ENCODE assay signal across 19 mouse cellular contexts in the genomic region with DNA sequence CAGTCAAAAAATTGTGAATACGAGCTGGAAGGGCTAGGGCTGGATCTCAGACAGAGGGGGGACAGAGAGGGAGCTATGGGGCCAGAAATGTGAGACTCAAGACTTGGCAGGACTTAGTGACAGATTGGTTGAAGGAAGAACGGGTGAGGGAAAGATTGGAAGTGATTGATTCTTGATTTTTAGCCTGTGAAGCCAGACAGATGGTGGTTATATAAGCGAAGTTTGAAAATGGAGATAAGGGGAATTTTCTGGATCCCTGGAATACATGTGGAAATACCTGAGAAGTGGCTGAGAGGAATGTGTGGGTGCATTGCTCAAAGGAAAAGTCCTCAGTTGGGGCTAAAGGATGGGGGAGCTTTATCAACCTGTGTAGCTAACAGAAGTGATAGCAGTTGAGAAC. TPM values are rescaled to one million over a fixed set of nuclear protein-coding genes. Genes with fewer than 3 reads are reported as not detected.
"Had no signal": no experiment of that assay in that cellular context is flagged by ENCODE, and none has a peak within 500 bp of the region (broad histone marks: within the 10 kb centered on the region; RNA-seq: fewer than 3 reads in every experiment).

No protein-coding gene starts in this region.

- H3K27me3 ChIP-seq: limb, embryonic 12.5 days; liver, embryonic 13.5 days; lung, embryonic 15.5 days; midbrain, embryonic 15.5 days; neural tube, embryonic 12.5 days had no signal

- H3K9me3 ChIP-seq: limb, embryonic 12.5 days; liver, embryonic 13.5 days; lung, embryonic 15.5 days; megakaryocyte, embryonic 14.5 days; midbrain, embryonic 15.5 days; neural tube, embryonic 12.5 days had no signal

- H3K4me2 ChIP-seq: limb, embryonic 12.5 days; liver, embryonic 13.5 days; lung, embryonic 15.5 days; midbrain, embryonic 11.5 days; midbrain, embryonic 15.5 days; neural tube, embryonic 12.5 days had no signal

- H3K27ac ChIP-seq: limb, embryonic 12.5 days; liver, embryonic 13.5 days; lung, embryonic 15.5 days; macrophage; midbrain, embryonic 15.5 days; neural tube, embryonic 12.5 days had no signal

- H3K36me3 ChIP-seq: limb, embryonic 12.5 days; liver, embryonic 13.5 days; lung, embryonic 15.5 days; midbrain, embryonic 15.5 days; neural tube, embryonic 12.5 days had no signal

- H3K9ac ChIP-seq: limb, embryonic 12.5 days; liver, embryonic 13.5 days; liver, postnatal 0 days; lung, embryonic 15.5 days; midbrain, embryonic 15.5 days; neural tube, embryonic 12.5 days had no signal

- H3K4me3 ChIP-seq: limb, embryonic 12.5 days; liver, embryonic 13.5 days; lung, embryonic 15.5 days; megakaryocyte, embryonic 14.5 days; midbrain, embryonic 15.5 days; neural tube, embryonic 12.5 days had no signal

- H3K4me1 ChIP-seq: liver, embryonic 13.5 days; lung, embryonic 15.5 days; midbrain, embryonic 15.5 days had no signal

- ATAC-seq: liver, postnatal 0 days; midbrain, embryonic 15.5 days had no signal

- DNase-seq: kidney, adult 8-10 months; kidney, postnatal 25 days; liver; liver, embryonic 13.5 days; liver, postnatal 0 days; lung, postnatal 14 days; retina, postnatal 1 day; right cerebral cortex, postnatal 25 days; thymus, postnatal 36 days had no signal

RNA-seq across cellular contexts. Expression of gene Itprid1, which starts 28.0 kb away (rescaled TPM):
- total RNA-seq: monocyte, adult 5-6 weeks; neutrophil, adult 5-6 weeks had no signal
- polyA plus RNA-seq: limb, embryonic 12.5 days; liver, embryonic 13.5 days; liver, postnatal 0 days; macrophage; midbrain, embryonic 15.5 days; neural tube, embryonic 12.5 days; thymus, postnatal 0 days had no signal
